Mouse (Mus musculus): Measurements from ENCODE around the gene Cnpy1. TPM values are rescaled to one million over a fixed set of nuclear protein-coding genes. Genes with fewer than 3 reads are reported as not detected.

Cnpy1 gene
- polyA plus RNA-seq, 1 experiment from 2014 or later, result 1.6 TPM

- Histone ChIP-seq H3K4me3 (no peak overlapping the region), H3K27ac (no peak overlapping the region)
Observed at GRCm38 (mm10) chr5:28237715-28238114, 7.9 kb downstream of the Cnpy1 start.

GRCm38 (mm10) chr5:28237055-28237454 lies 8.6 kb downstream of the Cnpy1 start:
- H3K4me1 ChIP-seq, result peaks cover 31% of the 10 kb centered on the region
- no peak overlapping the region for H3K27ac ChIP-seq
- peaks cover 39% of the 10 kb centered on the region for H3K27me3 ChIP-seq (ENCODE audit: poor library complexity, severe bottlenecking)
- no peaks in the 10 kb centered on the region for H3K36me3 ChIP-seq (replicated peaks)
- no peaks in the 10 kb centered on the region for H3K9me3 ChIP-seq
- no peak for DNase-seq (ENCODE audit: extremely low spot score, low spot score)
- H3K4me3 ChIP-seq, result no peak overlapping the region
- WGBS, result 52% methylated on average over 4 of the region's 4 CpGs

More at GRCm38 (mm10) chr5:28237715-28238114, 7.9 kb downstream of the Cnpy1 start:
- Histone ChIP-seq H3K9me3 (no peaks in the 10 kb centered on the region), H3K4me1 (peaks cover 31% of the 10 kb centered on the region), H3K27me3 (ENCODE audit: poor library complexity, severe bottlenecking) (peaks cover 39% of the 10 kb centered on the region), H3K36me3 (replicated peaks) (no peaks in the 10 kb centered on the region)
- no peak for DNase-seq (ENCODE audit: extremely low spot score, low spot score)
- WGBS, result 73% methylated on average over 2 of the region's 2 CpGs

- Histone ChIP-seq H3K4me3 (no peak overlapping the region), H3K27ac (0 out of 2 replicates have a peak overlapping the region, but pooled peaks have one; percentile 25)
Observed at GRCm38 (mm10) chr5:28236098-28236497, 9.5 kb downstream of the Cnpy1 start.

GRCm38 (mm10) chr5:28232101-28232500 lies 13.5 kb downstream of the Cnpy1 start:
- Histone ChIP-seq H3K9me3 (no peaks in the 10 kb centered on the region), H3K4me3 (no peak overlapping the region), H3K4me1 (peaks cover 18% of the 10 kb centered on the region), H3K36me3 (replicated peaks) (no peaks in the 10 kb centered on the region), H3K27ac (no peak overlapping the region), H3K27me3 (ENCODE audit: poor library complexity, severe bottlenecking) (peaks cover 16% of the 10 kb centered on the region)
- 79% methylated on average over 3 of the region's 3 CpGs for WGBS
- DNase-seq (ENCODE audit: extremely low spot score, low spot score), result no peak

More at GRCm38 (mm10) chr5:28236098-28236497, 9.5 kb downstream of the Cnpy1 start:
- no peaks in the 10 kb centered on the region for H3K9me3 ChIP-seq
- peaks cover 39% of the 10 kb centered on the region for H3K27me3 ChIP-seq (ENCODE audit: poor library complexity, severe bottlenecking)
- peaks cover 31% of the 10 kb centered on the region for H3K4me1 ChIP-seq
- no peaks in the 10 kb centered on the region for H3K36me3 ChIP-seq (replicated peaks)
- WGBS, result 3% methylated on average over 6 of the region's 6 CpGs
- peak; percentile 23 for DNase-seq (ENCODE audit: extremely low spot score, low spot score)

- no peaks in the 10 kb centered on the region for H3K9me3 ChIP-seq
- peaks cover 26% of the 10 kb centered on the region for H3K27me3 ChIP-seq (ENCODE audit: poor library complexity, severe bottlenecking)
- no peak overlapping the region for H3K27ac ChIP-seq
- no peak overlapping the region for H3K4me3 ChIP-seq
- H3K36me3 ChIP-seq (replicated peaks), result no peaks in the 10 kb centered on the region
- no peaks in the 10 kb centered on the region for H3K4me1 ChIP-seq
- no peak for DNase-seq (ENCODE audit: extremely low spot score, low spot score)
- WGBS, result 89% methylated on average over 1 of the region's 1 CpGs
Observed at GRCm38 (mm10) chr5:28219596-28219995, 26.0 kb downstream of the Cnpy1 start.

- H3K36me3 ChIP-seq (replicated peaks), result no peaks in the 10 kb centered on the region
- 66% methylated on average over 2 of the region's 2 CpGs for WGBS
- no peak for DNase-seq (ENCODE audit: extremely low spot score, low spot score)
- peaks cover 27% of the 10 kb centered on the region for H3K4me1 ChIP-seq
- no peak overlapping the region for H3K27ac ChIP-seq
- H3K4me3 ChIP-seq, result no peak overlapping the region
- H3K27me3 ChIP-seq (ENCODE audit: poor library complexity, severe bottlenecking), result peaks cover 87% of the 10 kb centered on the region
- H3K9me3 ChIP-seq, result no peaks in the 10 kb centered on the region
Observed at GRCm38 (mm10) chr5:28213441-28213840, 32.2 kb downstream of the Cnpy1 start.

- no peak for DNase-seq (ENCODE audit: extremely low spot score, low spot score)
- peaks cover 27% of the 10 kb centered on the region for H3K4me1 ChIP-seq
- H3K9me3 ChIP-seq, result no peaks in the 10 kb centered on the region
- under 1% methylated on average over 15 of the region's 15 CpGs for WGBS
- H3K36me3 ChIP-seq (replicated peaks), result no peaks in the 10 kb centered on the region
- H3K27ac ChIP-seq, result no peak overlapping the region
- peak overlapping the region; percentile 27 for H3K4me3 ChIP-seq
- H3K27me3 ChIP-seq (ENCODE audit: poor library complexity, severe bottlenecking), result peaks cover 100% of the 10 kb centered on the region
Observed at GRCm38 (mm10) chr5:28211651-28212310, 33.8 kb downstream of the Cnpy1 start.

- Histone ChIP-seq H3K4me1 (peaks cover 27% of the 10 kb centered on the region), H3K9me3 (no peaks in the 10 kb centered on the region), H3K36me3 (replicated peaks) (no peaks in the 10 kb centered on the region), H3K4me3 (peak overlapping the region; percentile 53; the same call in 1 of the 2 replicates), H3K27me3 (ENCODE audit: poor library complexity, severe bottlenecking) (peaks cover 100% of the 10 kb centered on the region), H3K27ac (no peak overlapping the region)
- WGBS, result 1% methylated on average over 29 of the region's 29 CpGs
- DNase-seq (ENCODE audit: extremely low spot score, low spot score), result no peak
Observed at GRCm38 (mm10) chr5:28210591-28211550, 34.7 kb downstream of the Cnpy1 start.

GRCm38 (mm10) chr5:28209549-28210431 lies 35.8 kb downstream of the Cnpy1 start:
- peaks cover 100% of the 10 kb centered on the region for H3K27me3 ChIP-seq (ENCODE audit: poor library complexity, severe bottlenecking)
- DNase-seq (ENCODE audit: extremely low spot score, low spot score), result peak; percentile 67
- peaks cover 27% of the 10 kb centered on the region for H3K4me1 ChIP-seq
- H3K4me3 ChIP-seq, result peak overlapping the region; percentile 53
- no peaks in the 10 kb centered on the region for H3K36me3 ChIP-seq (replicated peaks)
- peak overlapping the region; percentile 44 for H3K27ac ChIP-seq
- under 1% methylated on average over 80 of the region's 80 CpGs for WGBS
- no peaks in the 10 kb centered on the region for H3K9me3 ChIP-seq

- Histone ChIP-seq H3K27me3 (ENCODE audit: poor library complexity, severe bottlenecking) (peaks cover 100% of the 10 kb centered on the region), H3K9me3 (no peaks in the 10 kb centered on the region), H3K4me3 (peak overlapping the region; percentile 53), H3K36me3 (replicated peaks) (no peaks in the 10 kb centered on the region), H3K27ac (no peak overlapping the region), H3K4me1 (peaks cover 27% of the 10 kb centered on the region)
- no peak for DNase-seq (ENCODE audit: extremely low spot score, low spot score)
- 13% methylated on average over 20 of the region's 20 CpGs for WGBS
Observed at GRCm38 (mm10) chr5:28208726-28209520, 36.7 kb downstream of the Cnpy1 start.

- H3K36me3 ChIP-seq (replicated peaks), result no peaks in the 10 kb centered on the region
- no peak overlapping the region for H3K4me3 ChIP-seq
- H3K9me3 ChIP-seq, result no peaks in the 10 kb centered on the region
- H3K4me1 ChIP-seq, result peaks cover 27% of the 10 kb centered on the region
- H3K27me3 ChIP-seq (ENCODE audit: poor library complexity, severe bottlenecking), result peaks cover 100% of the 10 kb centered on the region
- DNase-seq (ENCODE audit: extremely low spot score, low spot score), result no peak
- no peak overlapping the region for H3K27ac ChIP-seq
- WGBS, result 62% methylated on average over 4 of the region's 4 CpGs
Observed at GRCm38 (mm10) chr5:28207043-28207442, 38.6 kb downstream of the Cnpy1 start.
